Mouse (Mus musculus): ENCODE measurements around the gene Irf4.

Irf4 gene

DNA sequence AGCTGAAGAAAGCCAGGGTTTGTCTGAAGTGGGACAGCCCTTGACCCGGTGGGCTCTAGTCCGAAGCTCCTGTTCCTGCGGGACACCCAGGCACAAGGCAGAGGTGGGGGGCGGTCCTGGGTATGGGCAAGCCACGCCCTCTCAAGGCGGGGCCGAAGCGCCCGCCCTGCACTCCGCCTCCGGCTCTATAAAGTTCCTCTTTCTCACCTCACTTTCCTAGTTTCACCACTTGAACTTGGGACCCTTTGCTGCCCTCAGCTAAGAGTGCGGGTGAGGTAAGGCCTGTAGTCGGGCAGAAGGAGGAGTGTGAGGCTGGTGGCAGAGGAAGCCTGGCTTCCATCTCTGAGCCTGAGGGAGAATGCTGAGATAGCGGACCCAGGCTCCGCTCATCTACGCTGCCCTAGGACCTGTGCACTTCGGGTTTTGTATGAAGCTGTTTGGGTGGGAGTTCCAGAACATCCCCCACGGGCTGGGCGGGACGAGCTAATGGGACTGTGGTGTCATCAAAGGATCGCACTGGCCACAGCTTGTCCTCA, at the start of gene Irf4:
Gene Irf4, plus strand, starts transcription at position 206 of the 536 bp plus-strand sequence.
- DNase-seq (ENCODE audit: low spot score in 2 of 2): peak; percentile 88

DNA sequence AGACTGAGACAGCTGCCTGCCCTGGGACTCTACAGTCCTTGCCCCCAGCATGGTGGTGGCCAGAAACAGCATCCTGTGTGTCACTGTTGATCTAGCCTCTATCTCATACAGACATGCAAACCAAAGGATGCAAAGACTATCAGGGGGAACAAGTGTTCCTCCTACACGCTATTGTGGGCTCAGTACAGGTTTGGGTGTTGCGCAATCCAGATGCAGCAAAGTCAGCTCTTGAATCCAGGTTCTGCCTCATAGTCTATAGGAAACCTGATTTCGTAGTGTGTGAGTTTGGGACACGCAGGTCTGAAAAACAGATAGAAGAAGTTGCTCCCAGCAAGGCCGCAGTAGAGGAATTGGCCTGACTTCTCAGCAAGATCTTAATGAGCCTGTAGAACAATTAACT, 46.3 kb upstream of the Irf4 start:
- no peak for DNase-seq (ENCODE audit: low spot score in 2 of 2)

DNA sequence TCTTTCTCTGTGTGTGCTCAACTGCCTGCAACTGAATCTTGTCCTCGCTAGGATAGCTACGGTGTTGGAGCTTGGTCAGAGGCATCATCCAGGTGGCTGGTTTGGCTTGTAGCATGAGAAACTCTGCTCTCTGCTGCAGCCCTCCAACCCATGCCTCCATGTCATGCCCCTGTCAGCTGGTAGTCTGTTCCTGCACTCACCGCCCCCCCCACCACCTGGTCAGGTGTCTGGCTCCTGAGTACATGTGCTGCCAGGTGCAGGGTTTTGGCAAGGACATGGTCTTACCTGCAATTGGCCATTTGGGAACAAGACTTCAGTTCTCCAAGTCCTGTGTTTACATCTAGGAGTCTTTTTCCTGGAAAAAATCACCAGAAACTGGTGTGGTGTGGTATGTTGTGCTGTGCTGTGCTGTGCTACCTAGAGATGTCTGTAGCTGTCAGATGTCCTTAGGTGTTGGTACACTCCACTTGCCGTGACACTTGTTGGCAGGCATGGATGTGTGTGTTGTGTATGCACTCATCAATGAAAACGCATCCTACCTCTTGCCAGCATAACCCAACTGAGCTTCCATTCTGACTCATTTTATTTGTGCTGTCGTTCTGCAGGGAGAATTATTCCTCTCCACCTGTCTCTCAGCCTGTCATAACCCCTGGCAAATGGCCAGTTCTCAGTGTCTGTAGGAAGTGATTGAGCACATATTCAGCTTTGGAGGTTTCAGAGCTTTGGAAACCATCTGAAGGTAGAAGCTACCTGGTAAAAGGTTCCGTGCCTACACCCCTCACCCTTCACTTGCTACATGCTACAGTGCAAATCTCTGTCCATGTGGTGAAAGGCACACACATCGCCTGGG, 44.6 kb upstream of the Irf4 start:
- no peak for DNase-seq (ENCODE audit: low spot score in 2 of 2)

DNA sequence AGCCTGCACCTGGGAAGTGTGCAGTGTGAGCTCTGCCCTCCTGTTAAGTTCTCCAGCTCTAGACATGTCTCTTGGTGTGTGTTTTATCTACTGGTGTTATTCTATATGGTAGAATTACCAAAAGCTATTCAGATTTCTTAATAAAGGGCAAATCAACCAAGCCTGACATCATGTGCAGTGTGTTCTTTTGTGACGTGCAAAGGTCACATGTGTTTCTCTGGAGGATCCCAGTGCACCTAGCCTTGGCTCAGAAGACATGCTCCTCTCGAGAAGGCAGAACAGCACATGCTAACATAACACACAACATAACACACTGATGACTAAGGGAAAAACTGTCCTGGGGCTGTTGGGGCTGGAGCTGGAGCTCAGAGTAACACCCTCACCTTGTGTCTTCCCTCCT, 38.0 kb upstream of the Irf4 start:
- no peak for DNase-seq (ENCODE audit: low spot score in 2 of 2)

DNA sequence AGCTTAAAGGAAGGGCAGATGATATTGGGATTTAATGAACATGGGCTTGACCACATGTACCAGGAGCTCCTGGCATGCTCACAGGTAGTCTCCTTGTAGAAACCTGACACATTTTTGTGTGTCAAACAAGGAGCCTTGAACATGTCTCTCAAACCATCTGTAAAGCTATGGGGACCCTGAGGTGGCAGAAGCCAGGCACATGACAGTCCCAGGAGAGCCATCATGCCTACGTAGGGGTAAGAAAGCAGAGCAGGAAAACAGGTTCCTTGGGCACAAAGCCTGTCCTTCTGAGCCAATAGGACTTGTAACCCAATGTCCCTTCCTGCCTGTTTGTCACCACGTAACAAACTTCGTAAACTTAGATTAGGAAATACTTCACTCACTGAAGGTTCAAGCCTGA, 37.3 kb upstream of the Irf4 start:
- DNase-seq (ENCODE audit: low spot score in 2 of 2): no peak

DNA sequence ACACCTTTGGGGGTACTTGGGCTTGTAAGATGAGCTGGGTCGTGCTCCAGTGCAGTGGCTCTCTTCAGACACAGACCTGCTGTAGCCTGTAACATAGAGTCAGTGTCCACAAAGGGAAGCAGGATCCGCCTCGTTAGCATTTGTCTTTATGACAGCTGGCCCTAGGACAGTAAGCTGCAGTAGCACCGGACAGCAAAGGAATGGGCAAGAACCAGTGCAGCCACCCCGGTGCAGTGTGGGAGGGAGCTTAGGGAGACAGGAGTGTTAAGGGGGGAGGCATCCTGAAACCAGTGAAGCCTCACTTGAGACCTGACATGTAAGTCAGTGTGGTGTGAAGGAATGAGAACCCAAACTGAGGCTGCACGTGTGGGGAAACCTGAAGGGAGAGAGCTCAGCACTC, 36.7 kb upstream of the Irf4 start:
- DNase-seq (ENCODE audit: low spot score in 2 of 2): no peak

DNA sequence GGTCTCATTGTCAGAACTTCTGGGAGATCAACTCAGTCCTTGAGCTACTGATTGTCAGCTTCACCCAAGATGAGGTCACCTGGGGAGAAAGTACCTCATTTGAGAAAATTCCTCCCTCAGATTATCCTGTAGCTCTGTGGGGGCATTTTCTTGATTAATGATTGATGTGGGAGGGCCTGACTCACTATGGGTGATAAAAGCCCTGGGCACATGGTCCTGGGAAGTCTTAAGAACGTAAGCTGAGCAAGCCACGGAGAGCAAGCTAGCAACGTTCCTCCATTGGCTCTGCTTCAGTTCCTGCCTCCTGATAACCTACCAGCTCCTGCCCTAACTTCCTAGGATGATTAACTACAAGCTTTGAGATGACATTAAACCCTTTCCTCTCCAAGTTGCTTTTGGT, 35.4 kb upstream of the Irf4 start:
- DNase-seq (ENCODE audit: low spot score in 2 of 2): no peak

DNA sequence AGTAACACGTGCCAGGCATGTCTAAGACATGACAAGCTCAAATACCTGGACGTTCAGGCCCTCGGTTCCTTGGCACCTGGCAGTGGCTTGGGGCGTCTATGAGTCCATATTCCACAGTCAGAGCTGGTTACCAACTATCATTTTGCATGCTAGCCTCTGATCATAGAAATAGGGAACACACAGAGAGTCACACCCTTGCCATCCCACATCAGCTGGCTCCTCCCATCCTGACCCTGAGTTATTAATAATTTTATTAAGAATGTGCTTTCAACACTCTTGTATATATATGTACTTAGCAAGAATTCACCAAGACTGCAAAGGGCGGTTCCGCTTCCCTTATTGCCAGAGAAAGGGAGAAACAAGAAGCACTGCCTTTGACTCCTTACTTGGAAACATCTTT, 34.5 kb upstream of the Irf4 start:
- DNase-seq (ENCODE audit: low spot score in 2 of 2): no peak

DNA sequence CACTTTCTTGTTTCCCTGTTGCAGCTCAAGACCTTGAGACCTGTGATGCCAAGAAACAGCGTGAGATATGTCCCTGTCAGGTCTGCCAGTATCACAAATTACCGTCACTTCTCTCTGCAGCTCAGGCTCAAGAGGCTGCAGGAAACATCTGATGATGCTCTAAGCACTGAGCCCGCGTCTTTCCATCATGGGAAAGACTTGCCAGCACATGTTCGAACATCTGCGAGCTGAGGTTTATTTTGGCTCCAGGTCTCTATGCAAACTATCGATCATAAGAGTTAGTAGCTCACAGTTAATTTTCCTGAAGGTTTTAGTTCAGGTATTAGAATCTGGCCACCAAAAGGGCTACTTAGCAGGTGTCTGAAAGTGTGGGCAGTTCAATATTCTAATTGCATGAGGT, 34.0 kb upstream of the Irf4 start:
- DNase-seq (ENCODE audit: low spot score in 2 of 2): no peak

DNA sequence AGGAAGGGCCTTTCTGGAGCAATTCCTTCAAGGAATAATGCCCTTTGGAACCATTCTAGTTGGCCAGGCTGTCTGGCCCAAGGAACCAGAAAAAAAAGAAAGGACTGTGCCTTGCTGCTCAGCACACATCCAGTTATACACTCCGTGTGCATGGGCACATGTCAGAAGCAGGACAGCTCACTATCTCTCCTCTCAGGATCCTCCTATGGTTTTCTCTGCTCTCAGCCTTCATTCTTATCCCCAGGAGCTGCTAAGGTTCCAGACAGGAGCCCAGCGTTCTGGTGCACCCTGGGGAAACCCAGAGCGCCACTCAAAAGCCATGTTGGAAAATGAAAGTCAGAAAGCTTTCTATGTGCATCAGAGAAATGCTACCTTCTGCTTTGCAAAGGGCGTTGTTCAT, 33.5 kb upstream of the Irf4 start:
- no peak for DNase-seq (ENCODE audit: low spot score in 2 of 2)

DNA sequence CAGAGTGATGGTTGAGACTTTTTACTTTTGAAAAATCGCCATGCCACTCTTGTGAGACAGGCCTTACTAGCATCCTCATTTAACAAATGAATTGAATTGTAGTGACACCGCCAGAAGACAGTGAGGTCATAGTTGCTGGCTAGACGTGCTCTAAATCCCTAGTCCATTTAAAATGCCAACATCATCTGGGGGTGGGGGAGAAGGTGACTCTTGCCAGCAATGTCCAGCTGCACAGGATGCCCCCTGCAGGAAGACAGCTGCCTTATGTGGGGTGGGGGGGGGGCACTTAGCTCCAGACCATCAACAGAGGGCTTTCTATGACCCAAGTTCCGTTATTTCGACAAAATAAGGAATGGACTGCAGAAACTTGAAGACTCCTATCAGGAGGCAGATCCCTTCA, 32.4 kb upstream of the Irf4 start:
- no peak for DNase-seq (ENCODE audit: low spot score in 2 of 2)

DNA sequence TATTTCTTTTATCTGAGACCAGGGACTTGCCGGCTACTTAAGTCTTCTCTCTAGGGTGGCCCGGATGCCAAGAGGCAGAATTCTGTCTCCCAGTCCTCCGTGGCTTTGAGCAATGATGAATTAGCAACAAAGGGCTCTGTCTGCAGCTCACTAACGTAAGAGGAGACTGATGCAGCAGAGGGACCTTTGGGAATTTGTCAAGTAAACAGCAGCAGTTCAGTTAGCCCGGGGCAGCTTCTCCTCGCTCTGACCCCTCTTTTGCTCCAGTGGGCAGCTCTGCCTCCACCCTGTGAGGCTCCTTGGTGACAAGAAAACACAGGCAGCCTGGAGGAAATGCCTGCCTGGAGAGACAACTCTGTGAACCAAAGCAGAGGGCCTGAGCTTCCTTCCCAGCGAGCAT, 26.4 kb upstream of the Irf4 start:
- DNase-seq (ENCODE audit: low spot score in 2 of 2): no peak

DNA sequence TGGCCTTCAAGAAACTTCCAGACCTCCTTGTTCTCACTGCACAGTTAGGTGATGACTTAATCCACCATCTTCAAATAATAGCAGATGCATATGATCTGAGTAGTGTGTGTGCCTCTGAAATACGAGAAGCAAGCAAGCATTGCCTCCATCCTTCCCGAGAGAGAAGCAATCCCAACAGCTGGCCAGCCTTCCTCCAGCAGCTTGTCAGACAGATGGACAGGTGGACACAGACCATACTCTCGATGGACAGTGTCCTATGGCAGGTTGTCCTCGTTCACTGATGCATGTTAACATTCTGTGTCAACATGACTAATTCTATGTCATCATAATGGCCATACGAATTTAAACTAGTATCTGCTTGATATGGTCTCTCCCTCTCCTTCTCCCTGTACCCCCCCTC, 25.8 kb upstream of the Irf4 start:
- no peak for DNase-seq (ENCODE audit: low spot score in 2 of 2)

DNA sequence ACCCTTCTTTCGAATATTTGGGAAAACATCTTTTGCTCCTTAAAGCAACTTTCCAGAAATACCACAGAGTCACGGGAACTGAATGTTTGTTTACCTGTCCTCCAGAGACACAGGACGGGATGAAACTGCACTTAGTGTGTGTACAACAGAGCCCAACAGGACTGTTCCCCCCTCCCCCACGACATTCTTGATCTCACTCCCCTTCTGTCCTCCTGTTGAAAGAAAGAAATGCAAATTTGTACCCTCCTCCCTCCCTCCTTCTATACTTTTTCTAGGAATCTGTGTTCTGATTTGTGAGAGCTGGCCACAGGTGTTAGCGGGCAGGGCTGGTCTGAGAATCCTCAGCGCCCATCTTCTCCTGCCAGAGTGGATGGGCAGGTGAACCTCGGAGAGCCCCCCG, 25.2 kb upstream of the Irf4 start:
- DNase-seq (ENCODE audit: low spot score in 2 of 2): no peak

DNA sequence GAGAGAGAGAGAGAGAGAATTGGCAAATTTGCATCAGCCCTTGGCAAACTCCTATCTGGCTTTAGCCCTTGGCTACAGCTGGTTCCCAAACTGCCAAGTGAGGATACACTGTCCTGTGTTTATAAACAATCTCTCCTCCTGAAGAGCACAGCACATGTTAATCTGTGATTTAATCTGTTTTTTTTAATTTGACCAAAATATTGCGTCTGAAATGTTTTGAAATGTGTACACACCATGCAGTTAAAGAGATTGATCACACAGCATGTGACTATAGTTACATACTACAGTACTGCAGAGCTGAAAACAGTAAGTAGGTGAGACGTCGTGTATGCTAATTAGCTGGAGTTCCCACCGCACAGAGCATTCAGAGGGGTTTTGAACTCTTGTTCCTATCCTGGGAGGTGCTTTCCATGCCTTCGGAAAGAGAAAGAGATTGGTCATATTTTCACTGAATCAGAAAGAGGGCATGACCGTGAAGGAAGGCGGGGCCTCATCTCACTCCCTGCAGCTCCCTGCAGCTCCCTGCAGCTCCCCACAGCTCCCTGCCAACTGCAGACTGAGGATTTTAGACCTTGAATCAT, 24.2 kb upstream of the Irf4 start:
- DNase-seq (ENCODE audit: low spot score in 2 of 2): no peak

DNA sequence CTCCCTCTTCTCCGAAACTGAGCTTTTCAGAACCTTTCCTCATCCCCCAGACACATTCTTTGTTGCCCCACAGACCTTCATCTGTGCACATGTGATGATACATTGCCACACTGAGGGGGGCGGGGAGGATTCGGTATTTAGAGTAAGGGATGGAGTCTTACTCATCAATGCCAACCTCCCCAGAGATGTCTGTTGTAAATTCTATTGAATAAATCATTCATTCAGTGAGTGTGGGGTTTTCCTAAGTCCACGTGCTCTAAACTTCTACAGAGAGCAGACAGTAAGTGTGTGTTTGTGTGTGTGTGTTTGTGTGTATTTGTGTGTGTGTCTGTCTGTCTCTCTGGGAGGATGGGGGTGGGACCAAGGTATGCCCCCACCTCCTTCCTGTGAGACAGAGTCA, 22.1 kb upstream of the Irf4 start:
- no peak for DNase-seq (ENCODE audit: low spot score in 2 of 2)

DNA sequence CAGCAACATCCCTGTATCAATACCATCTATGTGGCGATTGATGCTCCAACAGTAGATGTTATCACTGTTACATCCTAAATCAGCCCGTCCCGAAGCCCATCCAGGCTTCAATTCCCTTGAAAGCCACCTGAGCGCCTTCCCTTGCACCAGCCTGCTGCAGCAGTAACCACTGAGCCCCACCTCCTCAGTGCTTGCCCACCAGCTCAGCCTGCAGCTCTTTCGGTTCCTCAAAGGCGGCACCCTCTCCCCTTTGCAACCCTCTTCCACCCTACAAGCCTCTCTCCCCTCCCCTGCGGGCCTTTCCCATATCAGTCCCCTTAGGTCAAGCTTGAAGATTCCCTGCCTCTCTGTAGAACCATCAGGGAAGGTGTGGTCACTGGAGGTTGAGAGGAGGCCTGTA, 20.9 kb upstream of the Irf4 start:
- DNase-seq (ENCODE audit: low spot score in 2 of 2): peak; percentile 78 to 81

DNA sequence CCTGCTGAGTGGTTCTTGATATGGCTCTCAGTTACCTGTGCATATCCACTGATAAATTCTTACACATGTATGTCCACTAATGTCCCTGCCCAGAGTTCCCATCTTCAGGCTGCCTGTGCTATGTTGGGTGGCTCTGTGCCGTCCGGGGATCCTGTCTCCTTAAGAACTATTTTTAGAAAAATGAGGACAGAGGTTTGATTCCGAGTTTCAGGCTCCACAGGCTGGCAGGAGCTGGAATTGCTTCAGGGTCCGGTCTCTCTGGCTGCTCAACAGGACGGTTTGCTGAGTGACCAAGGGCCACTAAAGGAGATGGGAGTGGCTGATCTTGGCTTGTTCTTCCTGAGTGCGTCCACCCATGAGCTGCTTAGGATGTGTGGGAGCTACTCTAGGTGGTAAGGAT, 19.8 kb upstream of the Irf4 start:
- no peak for DNase-seq (ENCODE audit: low spot score in 2 of 2)

DNA sequence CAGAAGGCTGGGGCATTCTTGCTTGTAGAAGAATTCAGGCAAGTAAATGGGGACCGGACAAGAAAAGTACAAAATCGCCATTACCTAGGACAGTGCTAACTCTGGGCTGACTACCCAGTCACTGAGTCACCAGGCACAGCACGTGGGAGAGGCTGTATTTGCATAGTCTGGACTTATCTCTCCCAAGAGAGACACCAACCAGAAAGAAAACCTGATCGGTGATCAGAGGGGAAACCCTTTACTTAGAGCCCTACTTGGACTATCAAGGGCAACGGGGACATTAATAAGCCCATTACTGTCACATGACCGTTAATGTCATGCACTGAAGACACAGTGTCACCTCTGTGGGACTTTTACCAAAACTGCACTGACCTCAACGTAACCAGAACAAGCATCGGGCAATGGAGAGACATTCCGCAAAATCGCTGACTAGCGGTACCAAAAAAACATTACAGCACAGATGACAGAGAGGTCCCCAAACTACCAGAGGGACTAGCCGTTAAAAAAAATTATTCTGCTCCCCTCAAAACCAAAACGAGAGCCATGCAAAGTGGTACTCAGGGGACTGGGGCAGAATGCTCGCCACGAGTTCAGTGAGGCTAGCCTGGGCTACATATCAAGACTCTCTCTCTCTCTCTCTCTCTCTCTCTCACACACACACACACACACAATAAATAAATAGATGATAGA, 18.8 kb upstream of the Irf4 start:
- peak in 1 of 2 experiments; percentile 30 for DNase-seq (ENCODE audit: low spot score in 2 of 2)

DNA sequence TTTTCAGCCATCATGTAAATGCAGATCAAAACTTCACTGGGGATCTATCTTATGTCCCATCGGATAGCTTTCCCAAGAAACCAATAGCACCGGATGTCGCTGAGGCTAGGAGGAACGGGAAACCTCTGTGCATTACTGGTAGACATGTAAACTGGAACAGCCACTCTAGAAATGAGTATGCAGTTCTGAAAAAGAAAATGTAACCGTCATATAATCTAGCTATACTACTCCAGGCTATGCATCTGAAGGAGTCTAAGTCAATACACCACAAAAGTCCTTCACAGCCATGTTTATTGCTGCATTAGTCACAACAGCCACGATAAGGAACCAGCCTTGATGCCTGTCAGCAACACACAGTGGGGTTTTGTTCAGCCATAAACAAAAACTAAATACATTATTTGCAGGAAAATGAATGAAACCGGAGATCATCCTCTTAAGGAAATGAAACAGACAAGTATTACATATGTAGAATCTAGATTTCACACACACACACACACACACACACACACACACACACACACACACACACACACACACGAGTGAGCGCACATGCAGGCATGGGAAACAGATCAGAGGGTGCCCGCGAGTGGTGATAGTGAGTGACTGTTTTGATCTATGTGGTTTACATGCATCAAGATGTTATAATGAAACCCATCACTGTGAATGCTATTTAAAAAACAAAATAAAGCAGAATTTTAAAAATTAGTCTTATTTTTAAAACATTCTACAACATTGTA, 16.1 kb upstream of the Irf4 start:
- DNase-seq (ENCODE audit: low spot score in 2 of 2): no peak

DNA sequence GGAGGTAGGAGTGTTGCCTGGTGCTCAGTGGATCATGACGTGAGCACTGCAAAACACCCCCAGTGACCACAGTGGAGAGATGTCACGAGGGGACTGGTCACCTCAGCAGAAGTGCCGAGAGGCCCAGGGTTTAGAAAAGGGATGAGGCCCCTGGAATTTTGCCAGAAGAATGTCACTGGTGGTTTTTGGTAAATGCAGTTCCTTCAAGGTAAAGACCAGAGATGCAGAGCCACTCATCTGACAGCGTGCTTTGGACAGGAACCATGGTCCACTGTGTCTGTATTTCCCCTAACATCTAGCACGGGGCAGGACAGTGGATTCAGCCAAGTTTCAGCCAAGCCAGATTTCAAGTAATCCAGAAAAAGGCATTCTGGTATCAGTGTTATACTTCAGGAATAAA, 12.3 kb upstream of the Irf4 start:
- peak; percentile 53 to 63 for DNase-seq (ENCODE audit: low spot score in 2 of 2)

DNA sequence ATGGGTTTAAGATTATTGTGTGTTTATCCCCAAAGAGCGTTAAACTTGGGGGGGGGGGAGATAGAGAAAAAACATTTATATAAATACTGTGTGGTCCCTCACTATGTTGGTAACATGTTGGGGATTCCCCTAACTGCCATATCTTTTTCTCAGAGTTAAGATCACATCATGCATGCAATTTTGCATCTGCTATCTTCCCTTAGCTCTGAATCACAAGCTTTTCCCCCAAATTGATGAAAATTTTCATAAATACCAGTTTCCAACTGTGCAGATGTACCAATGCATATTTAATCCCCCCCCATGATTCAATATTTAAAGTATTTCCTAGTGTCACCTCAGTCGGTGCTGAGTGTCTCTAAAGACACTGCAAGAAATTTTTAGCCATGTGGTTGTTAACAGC, 11.8 kb upstream of the Irf4 start:
- DNase-seq (ENCODE audit: low spot score in 2 of 2): no peak
